Mouse (Mus musculus): ENCODE results near the gene Iars. TPM values are rescaled to one million over a fixed set of nuclear protein-coding genes. Genes with fewer than 3 reads are reported as not detected.

Gene Iars
- polyA plus RNA-seq (2014; fragmentation: Nextera tagmentation; extraction: Ambion mirVana): 42.1 and 94.3 TPM in 2 replicates

DNA sequence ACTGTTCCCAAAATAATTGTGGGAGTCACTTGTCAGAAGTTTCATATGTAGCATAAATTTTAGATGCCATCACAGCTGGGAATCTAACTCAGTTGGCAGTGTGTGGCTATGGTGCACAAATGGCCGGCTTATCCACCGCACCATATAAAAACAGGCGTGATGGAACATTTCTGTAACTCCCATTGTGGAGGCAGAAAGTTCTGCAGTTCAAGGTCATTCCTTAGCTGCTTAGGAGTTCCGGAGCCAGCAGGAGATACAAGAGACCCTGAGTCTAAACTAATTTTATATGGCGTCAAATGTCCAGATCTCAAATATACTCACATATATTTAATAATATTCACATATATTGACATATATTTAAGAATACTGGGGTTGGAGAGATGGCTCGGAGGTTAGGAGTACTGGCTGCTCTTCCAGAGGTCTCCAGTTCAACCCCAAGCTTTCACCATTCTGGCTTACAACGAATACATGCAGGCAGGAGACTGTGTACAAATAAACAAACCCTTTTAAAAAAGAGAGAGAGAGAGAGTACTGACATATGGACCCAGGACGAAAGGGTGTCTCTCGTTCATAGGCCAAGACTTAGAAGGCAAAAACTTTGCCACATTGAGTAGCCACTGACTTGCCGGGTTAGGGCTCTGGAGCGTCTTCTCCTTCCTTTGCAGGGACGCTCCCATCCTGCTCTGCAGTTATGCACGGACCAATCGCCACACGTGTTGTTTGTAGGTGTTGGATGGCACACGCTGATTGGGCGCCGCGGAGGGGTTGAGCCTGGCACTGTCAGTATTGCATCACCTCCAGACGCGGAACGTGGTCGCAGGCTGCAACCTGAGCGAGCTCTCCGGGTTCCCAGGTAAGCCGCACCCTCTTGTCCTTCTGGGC is at the start of gene Iars:
Gene Iars, plus strand, starts transcription at position 750 of the 882 bp plus-strand sequence.
- peaks cover 8% of the 10 kb centered on the region; the same call in 1 of the 2 replicates for H3K4me1 ChIP-seq (ENCODE audit: control insufficient read depth, insufficient read depth, low read length)
- H3K9me3 ChIP-seq (ENCODE audit: control insufficient read depth, low read length): no peaks in the 10 kb centered on the region
- ATAC-seq (ENCODE audit: low FRiP score, low TSS enrichment): peak; percentile 100
- peak within 1 kb of the TSS; percentile 77 for H3K4me3 ChIP-seq (ENCODE audit: low read length)
- H3K36me3 ChIP-seq (ENCODE audit: control insufficient read depth, insufficient read depth, low read length): peaks cover 16% of the 10 kb centered on the region; the same call in 1 of the 2 replicates
- H3K9ac ChIP-seq (ENCODE audit: low read depth, low read length): peak within 1 kb of the TSS; percentile 73
- H3K27me3 ChIP-seq (ENCODE audit: control insufficient read depth, insufficient read depth, low read length): no peaks in the 10 kb centered on the region
- H3K27ac ChIP-seq (ENCODE audit: low read depth, low read length): peak within 1 kb of the TSS; percentile 45; the same call in 1 of the 2 replicates
- peak within 1 kb of the TSS; percentile 64 for H3K4me2 ChIP-seq (replicated peaks; ENCODE audit: low read depth, low read length)
- 6% methylated on average over 26 of the region's 26 CpGs for WGBS

DNA sequence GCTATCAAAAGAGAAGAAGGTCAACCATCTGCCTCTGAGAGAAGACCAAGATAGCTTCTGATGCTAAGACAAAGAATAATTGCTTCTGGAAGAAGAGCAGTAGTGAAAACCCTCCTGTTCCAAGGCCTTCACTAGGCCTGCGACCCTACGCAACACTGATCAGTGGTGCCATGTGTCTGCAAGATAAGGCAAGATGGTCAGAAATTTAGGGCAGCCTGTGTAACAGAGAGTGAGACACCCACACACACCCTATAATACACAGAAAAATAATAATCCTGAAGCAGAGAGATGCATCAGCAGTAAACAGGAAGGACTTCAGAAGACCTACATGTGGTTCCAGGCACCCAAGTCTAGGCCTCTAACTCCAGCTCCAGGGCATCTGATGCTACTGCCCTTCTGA is 41.9 kb upstream of the Iars start:
- Histone ChIP-seq H3K4me2 (replicated peaks; ENCODE audit: low read depth, low read length) (no peak overlapping the region), H3K27me3 (ENCODE audit: control insufficient read depth, insufficient read depth, low read length) (no peaks in the 10 kb centered on the region), H3K9ac (ENCODE audit: low read depth, low read length) (no peak overlapping the region), H3K4me1 (ENCODE audit: control insufficient read depth, insufficient read depth, low read length) (no peaks in the 10 kb centered on the region), H3K9me3 (ENCODE audit: control insufficient read depth, low read length) (no peaks in the 10 kb centered on the region), H3K4me3 (ENCODE audit: low read length) (no peak overlapping the region), H3K36me3 (ENCODE audit: control insufficient read depth, insufficient read depth, low read length) (no peaks in the 10 kb centered on the region; the same call in 1 of the 2 replicates), H3K27ac (ENCODE audit: low read depth, low read length) (no peak overlapping the region)
- no peak for ATAC-seq (ENCODE audit: low FRiP score, low TSS enrichment)
- 92% methylated on average over 2 of the region's 2 CpGs for whole genome bisulfite sequencing

DNA sequence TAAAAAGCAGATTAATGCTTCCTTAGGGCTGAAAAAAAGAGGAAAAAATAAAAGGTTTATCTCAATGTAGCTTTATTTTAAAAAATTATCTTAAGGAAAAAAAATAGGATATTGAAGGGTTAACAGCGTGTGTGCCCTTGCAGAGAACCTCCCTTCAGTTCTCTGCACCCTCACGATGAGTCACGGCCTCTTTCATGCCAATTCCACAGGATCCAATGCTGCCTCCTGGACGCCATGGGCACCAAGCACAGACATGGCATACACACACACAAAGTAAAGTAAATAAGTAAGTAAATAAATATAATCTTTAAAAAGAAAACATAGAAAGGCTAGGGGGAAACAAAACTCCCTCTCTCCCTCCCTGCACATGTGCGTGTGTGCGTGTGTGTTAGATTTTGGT is 39.2 kb upstream of the Iars start:
- Histone ChIP-seq H3K9ac (ENCODE audit: low read depth, low read length) (no peak overlapping the region), H3K9me3 (ENCODE audit: control insufficient read depth, low read length) (no peaks in the 10 kb centered on the region), H3K27me3 (ENCODE audit: control insufficient read depth, insufficient read depth, low read length) (no peaks in the 10 kb centered on the region), H3K36me3 (ENCODE audit: control insufficient read depth, insufficient read depth, low read length) (no peaks in the 10 kb centered on the region; the same call in 1 of the 2 replicates), H3K4me3 (ENCODE audit: low read length) (no peak overlapping the region), H3K4me1 (ENCODE audit: control insufficient read depth, insufficient read depth, low read length) (no peaks in the 10 kb centered on the region), H3K27ac (ENCODE audit: low read depth, low read length) (no peak overlapping the region), H3K4me2 (replicated peaks; ENCODE audit: low read depth, low read length) (no peak overlapping the region)
- WGBS: 69% methylated on average over 6 of the region's 6 CpGs
- no peak for ATAC-seq (ENCODE audit: low FRiP score, low TSS enrichment)

DNA sequence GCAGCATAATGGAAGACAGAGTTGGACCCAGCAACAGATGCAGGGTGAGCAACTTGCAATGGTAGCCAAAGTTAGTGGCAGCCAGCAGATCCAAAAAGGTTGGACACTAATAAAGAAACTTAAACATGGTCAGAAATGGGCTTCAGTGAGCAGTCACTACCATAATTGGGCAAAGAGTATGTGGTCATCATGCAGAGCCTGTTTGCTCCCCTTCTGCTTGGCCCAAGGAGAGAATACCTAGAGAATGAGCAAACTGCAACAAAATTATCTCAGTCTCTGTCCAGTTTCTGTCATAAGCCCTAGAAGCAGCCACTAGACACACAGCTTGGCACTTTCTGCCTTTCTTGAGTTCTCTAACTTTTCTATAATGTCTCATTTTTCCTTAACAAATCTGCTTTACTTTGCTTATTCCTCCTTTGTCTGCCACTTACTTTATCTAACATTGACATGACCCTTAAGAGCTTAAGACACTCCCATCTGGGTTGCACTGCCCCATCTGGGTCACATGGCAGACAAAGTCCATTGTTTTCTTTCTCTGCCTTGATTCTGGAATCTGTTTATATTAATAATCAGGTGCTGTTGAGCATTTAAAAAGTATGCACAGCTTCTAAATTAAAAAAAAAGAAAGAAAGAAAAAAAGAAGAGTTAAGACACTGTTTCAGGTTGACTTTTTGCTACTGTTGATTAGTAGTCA is 38.1 kb upstream of the Iars start:
- Histone ChIP-seq H3K36me3 (ENCODE audit: control insufficient read depth, insufficient read depth, low read length) (no peaks in the 10 kb centered on the region; the same call in 1 of the 2 replicates), H3K4me1 (ENCODE audit: control insufficient read depth, insufficient read depth, low read length) (no peaks in the 10 kb centered on the region), H3K27me3 (ENCODE audit: control insufficient read depth, insufficient read depth, low read length) (no peaks in the 10 kb centered on the region), H3K9ac (ENCODE audit: low read depth, low read length) (no peak overlapping the region), H3K4me3 (ENCODE audit: low read length) (no peak overlapping the region), H3K4me2 (replicated peaks; ENCODE audit: low read depth, low read length) (no peak overlapping the region), H3K9me3 (ENCODE audit: control insufficient read depth, low read length) (no peaks in the 10 kb centered on the region), H3K27ac (ENCODE audit: low read depth, low read length) (no peak overlapping the region)
- no peak for ATAC-seq (ENCODE audit: low FRiP score, low TSS enrichment)

DNA sequence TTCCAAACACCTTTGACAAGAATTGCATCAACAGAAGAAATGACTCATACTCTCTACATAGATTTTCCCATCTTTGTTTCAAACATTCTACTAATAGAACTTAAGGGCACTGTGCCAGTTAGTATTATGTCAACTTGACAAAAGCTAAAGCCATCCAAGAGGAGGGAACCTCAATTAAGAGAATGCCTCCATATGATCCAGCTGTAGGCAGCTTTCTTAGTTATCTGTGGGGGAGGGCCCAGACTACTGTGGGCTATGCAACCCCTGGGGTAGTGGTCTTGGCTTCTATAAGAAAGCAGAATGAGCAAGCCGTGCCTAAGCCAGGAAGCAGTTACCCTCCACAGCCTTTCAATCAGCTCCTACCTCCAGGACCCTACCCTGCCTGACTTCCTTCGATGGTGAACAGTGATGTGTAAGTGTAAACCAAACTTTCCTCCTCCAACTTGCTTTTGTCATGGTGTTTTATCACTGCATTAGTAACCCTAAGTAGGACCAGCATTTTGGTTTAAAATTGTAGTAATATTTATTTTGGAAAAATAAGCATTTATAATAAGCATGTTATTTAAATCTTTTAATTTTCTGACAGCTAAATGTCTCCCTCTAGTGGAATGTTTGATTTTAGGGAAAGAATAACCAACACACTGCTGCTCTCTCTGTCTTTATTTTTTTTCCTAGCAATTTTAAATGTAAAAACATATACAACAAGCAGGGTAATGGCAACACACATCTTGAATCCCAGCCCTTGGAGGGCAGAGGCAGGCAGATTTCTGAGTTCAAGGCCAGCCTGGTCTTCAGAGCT is 37.0 kb upstream of the Iars start:
- Histone ChIP-seq H3K4me1 (ENCODE audit: control insufficient read depth, insufficient read depth, low read length) (no peaks in the 10 kb centered on the region), H3K27me3 (ENCODE audit: control insufficient read depth, insufficient read depth, low read length) (no peaks in the 10 kb centered on the region), H3K4me2 (replicated peaks; ENCODE audit: low read depth, low read length) (no peak overlapping the region), H3K4me3 (ENCODE audit: low read length) (no peak overlapping the region), H3K9ac (ENCODE audit: low read depth, low read length) (no peak overlapping the region), H3K9me3 (ENCODE audit: control insufficient read depth, low read length) (no peaks in the 10 kb centered on the region), H3K27ac (ENCODE audit: low read depth, low read length) (no peak overlapping the region), H3K36me3 (ENCODE audit: control insufficient read depth, insufficient read depth, low read length) (no peaks in the 10 kb centered on the region; the same call in 1 of the 2 replicates)
- ATAC-seq (ENCODE audit: low FRiP score, low TSS enrichment): no peak
- WGBS: 71% methylated on average over 2 of the region's 2 CpGs

DNA sequence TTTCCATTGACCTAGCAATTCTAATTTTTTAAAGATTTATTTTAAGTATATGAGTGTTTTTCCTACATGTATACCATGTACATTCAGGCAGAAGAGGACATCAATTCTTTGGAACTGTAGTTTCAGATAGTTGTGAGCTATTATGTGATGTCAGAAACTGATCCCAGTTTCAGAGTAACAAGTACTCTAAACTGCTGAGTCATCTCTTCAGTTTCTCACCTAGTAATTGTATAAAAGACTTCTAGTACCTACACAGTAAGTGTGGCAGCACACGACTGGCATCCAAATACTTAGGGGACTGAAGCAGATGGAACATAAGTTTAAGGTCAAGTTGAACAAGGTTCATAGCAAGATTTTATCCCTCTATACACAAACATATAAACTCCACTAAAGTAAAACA is 35.9 kb upstream of the Iars start:
- H3K9ac ChIP-seq (ENCODE audit: low read depth, low read length): no peak overlapping the region
- H3K27ac ChIP-seq (ENCODE audit: low read depth, low read length): no peak overlapping the region
- no peaks in the 10 kb centered on the region for H3K4me1 ChIP-seq (ENCODE audit: control insufficient read depth, insufficient read depth, low read length)
- H3K4me3 ChIP-seq (ENCODE audit: low read length): no peak overlapping the region
- no peak overlapping the region for H3K4me2 ChIP-seq (replicated peaks; ENCODE audit: low read depth, low read length)
- no peaks in the 10 kb centered on the region; the same call in 1 of the 2 replicates for H3K36me3 ChIP-seq (ENCODE audit: control insufficient read depth, insufficient read depth, low read length)
- H3K9me3 ChIP-seq (ENCODE audit: control insufficient read depth, low read length): no peaks in the 10 kb centered on the region
- WGBS: 80% methylated on average over 1 of the region's 1 CpGs
- H3K27me3 ChIP-seq (ENCODE audit: control insufficient read depth, insufficient read depth, low read length): no peaks in the 10 kb centered on the region
- no peak for ATAC-seq (ENCODE audit: low FRiP score, low TSS enrichment)

DNA sequence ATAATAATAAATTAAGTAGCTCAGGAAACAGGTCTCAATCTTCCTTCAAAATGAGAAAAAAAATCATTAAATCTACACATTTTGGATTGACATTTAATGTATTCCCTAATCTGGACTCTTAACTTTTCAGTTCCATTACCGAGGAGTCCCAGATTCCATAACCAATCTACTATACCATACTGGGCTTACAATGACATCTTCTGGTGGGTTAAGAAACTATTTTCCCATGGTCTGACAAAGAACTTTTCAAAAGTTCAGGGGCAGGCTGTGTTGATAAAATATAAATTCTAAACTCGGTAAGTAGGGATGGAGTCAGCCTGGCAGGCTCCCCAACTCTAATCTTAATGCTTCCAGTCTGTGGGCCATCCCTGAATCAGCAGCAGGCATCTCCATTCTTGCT is 30.8 kb upstream of the Iars start:
- Histone ChIP-seq H3K9me3 (ENCODE audit: control insufficient read depth, low read length) (no peaks in the 10 kb centered on the region), H3K9ac (ENCODE audit: low read depth, low read length) (no peak overlapping the region), H3K27ac (ENCODE audit: low read depth, low read length) (no peak overlapping the region), H3K4me3 (ENCODE audit: low read length) (no peak overlapping the region), H3K27me3 (ENCODE audit: control insufficient read depth, insufficient read depth, low read length) (no peaks in the 10 kb centered on the region), H3K36me3 (ENCODE audit: control insufficient read depth, insufficient read depth, low read length) (peaks cover under 1% of the 10 kb centered on the region; the same call in 1 of the 2 replicates), H3K4me1 (ENCODE audit: control insufficient read depth, insufficient read depth, low read length) (0 out of 2 replicates have a peak, but pooled peaks cover 6% of the 10 kb centered on the region), H3K4me2 (replicated peaks; ENCODE audit: low read depth, low read length) (peak overlapping the region; percentile 72; the same call in 1 of the 2 replicates)
- WGBS: 53% methylated on average over 2 of the region's 2 CpGs
- ATAC-seq (ENCODE audit: low FRiP score, low TSS enrichment): no peak

DNA sequence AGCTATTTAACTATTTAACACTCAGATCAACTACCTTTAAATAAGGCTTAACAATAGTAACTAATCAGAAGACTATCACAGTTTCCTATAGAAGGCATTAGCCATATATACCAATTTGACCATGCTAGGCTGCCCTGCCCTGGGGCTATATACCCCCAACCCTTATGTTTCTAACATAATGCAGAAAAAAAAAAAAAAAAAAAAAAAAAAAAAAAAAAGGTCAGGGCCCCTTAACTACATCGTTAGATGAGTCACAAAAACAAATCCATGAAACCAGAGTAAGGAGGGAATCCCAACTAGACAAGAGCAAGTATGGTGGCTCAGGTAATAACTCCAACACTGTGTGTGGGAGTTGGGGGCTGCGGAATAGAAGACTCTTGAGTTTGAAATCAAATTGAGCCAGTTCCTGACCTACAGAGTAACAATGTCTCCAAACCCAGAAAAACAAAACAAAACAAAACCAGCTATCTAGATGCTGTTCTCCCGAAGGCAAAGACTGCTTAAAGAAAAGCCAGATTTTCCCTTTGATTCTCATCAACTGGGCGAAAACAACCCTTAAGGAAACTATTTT is 30.0 kb upstream of the Iars start:
- H3K9me3 ChIP-seq (ENCODE audit: control insufficient read depth, low read length): no peaks in the 10 kb centered on the region
- H3K4me3 ChIP-seq (ENCODE audit: low read length): peak overlapping the region; percentile 85
- H3K27me3 ChIP-seq (ENCODE audit: control insufficient read depth, insufficient read depth, low read length): no peaks in the 10 kb centered on the region
- ATAC-seq (ENCODE audit: low FRiP score, low TSS enrichment): no peak
- 0 out of 2 replicates have a peak, but pooled peaks cover 6% of the 10 kb centered on the region for H3K4me1 ChIP-seq (ENCODE audit: control insufficient read depth, insufficient read depth, low read length)
- peak overlapping the region; percentile 70 for H3K9ac ChIP-seq (ENCODE audit: low read depth, low read length)
- peak overlapping the region; percentile 72 for H3K4me2 ChIP-seq (replicated peaks; ENCODE audit: low read depth, low read length)
- 3% methylated on average over 4 of the region's 4 CpGs for WGBS
- peaks cover 5% of the 10 kb centered on the region; the same call in 1 of the 2 replicates for H3K36me3 ChIP-seq (ENCODE audit: control insufficient read depth, insufficient read depth, low read length)
- H3K27ac ChIP-seq (ENCODE audit: low read depth, low read length): no peak overlapping the region

All from kidney, embryonic 14.5 days (tissue).